Mouse (Mus musculus): Measurements from ENCODE around the gene Gm28308. TPM values are rescaled to one million over a fixed set of nuclear protein-coding genes. Genes with fewer than 3 reads are reported as not detected.

Gm28308 gene
- total RNA-seq, 1 experiment from 2014 or later, result not detected

DNA sequence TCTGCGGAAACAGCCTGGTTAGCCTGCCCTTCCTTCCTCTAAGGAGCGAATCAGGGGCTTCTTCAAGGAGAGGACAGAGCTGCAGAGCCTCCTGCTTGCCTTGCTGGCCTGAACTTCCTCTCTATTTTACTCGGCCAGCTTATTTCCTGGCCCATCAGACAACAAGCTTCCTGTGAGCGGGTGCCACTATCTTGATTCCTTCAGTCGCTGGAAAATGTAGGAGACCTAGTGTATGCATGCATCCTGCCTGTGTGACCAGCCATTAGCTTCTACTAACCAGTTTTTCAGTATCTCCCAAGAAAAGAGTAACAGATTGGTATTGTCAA lies 42.3 kb downstream of the Gm28308 start:
- no peak for ATAC-seq (replicated peaks in 1 of 2; ENCODE audit: insufficient read depth in 1 of 2, low FRiP score in 2 of 2, low TSS enrichment in 1 of 2, low read depth in 1 of 2, poor library complexity in 2 of 2, severe bottlenecking in 2 of 2)

DNA sequence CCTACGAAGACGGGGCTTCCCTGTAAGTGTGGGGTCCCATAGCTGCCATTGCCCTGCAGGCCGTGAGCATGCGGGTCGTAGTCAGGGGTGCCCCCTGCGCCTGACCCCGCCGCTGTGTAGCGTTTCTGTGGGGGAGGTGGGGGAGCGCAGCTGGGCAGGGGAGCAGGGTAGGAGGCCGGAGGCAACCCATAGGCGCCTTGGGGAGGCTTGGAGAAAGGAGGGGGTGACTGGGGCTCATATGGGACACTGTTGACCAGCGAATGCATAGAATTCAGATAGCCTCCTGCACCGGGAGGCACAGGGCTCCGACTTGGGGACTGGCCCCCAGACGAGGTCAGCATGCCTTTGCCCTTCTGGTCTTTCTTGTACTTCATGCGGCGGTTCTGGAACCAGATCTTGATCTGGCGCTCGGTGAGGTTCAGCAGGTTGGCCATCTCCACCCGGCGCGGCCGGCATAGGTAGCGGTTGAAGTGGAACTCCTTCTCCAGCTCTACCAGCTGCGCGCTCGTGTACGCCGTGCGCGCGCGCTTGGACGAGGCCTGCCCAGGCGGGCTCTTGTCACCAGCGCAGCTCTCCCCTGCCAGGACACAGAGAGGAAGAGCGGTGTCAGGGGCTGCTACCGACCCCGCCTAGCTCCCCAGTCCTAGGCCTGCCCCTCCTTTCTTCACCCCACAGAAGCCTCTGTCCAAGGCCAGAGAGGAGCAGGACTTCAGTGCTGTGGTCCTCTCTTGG lies 42.8 kb downstream of the Gm28308 start:
- ATAC-seq (replicated peaks in 1 of 2; ENCODE audit: insufficient read depth in 1 of 2, low FRiP score in 2 of 2, low TSS enrichment in 1 of 2, low read depth in 1 of 2, poor library complexity in 2 of 2, severe bottlenecking in 2 of 2), result no peak

DNA sequence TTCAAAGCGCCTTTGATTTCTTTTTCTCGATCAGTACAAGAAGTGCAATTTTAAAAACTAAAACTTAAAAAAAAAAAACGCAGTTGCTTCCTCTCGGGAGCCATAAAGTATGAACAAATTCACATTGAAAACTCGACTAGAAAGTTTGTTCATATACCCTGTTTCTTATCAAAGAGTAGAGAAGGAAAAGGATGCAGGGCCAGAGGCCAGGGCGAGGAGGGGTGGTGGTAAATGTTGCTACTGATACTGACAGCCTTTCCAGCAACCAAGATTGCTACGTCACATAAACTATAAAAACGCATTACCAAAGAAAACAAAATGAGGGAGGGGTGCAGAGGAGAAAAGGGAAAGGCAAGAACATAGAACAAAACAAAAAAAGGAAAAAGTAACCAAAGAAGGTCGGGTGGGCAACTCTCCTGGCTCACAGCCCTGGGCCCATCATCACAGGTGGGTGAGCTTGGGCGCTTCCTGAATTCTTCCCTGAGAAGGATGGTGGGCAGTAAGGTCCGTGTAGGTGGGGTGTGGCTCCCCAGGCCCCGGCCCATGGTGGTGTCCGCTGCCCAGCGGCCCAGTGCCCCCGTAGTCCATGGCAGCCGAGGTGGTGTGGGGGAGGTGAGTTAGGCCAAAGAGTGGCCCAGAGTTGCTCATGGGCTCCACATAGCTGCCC lies 43.5 kb downstream of the Gm28308 start:
- no peak for ATAC-seq (replicated peaks in 1 of 2; ENCODE audit: insufficient read depth in 1 of 2, low FRiP score in 2 of 2, low TSS enrichment in 1 of 2, low read depth in 1 of 2, poor library complexity in 2 of 2, severe bottlenecking in 2 of 2)

DNA sequence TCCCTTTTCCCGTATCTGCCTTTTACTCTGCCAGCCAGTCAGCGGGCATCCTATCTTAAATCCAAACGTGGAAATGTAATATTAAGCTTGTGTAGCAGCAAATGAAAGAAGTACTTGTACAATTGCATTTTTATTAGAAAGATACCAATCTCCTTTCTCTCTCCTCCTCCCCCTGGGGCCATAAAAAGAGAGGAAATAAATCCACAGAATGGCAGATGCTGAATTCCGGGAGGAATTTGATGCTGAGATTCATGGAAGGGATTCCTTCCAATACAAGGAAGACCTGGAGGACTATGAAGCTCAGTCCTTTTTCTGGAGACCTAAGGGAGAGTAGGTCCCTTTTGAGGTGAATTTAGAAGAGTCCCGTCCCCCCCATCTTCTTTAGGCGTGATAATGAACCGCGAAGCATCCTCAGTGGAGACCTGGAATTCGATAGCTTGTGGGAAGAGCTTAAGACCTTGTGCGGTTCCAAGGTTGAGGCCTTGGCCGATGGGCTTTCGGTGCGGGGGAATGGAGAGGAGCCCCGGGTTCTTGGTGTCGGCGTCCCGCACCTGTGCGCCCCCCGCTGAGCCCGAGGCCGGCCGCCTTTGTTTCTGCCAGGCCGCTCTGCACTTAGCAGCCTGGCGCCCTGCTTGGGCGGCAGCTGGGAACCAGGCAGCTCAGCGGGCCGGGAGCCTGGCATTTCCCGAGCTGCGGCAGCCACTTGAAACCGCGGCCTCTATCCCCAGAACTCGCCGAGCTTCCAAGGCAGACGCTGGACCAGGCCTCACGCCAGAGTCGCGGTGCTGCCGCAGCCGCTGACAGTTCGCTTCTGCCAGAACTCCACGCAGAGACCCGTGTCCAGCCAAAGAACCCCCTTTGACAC lies 44.7 kb downstream of the Gm28308 start:
- no peak for ATAC-seq (replicated peaks in 1 of 2; ENCODE audit: insufficient read depth in 1 of 2, low FRiP score in 2 of 2, low TSS enrichment in 1 of 2, low read depth in 1 of 2, poor library complexity in 2 of 2, severe bottlenecking in 2 of 2)

DNA sequence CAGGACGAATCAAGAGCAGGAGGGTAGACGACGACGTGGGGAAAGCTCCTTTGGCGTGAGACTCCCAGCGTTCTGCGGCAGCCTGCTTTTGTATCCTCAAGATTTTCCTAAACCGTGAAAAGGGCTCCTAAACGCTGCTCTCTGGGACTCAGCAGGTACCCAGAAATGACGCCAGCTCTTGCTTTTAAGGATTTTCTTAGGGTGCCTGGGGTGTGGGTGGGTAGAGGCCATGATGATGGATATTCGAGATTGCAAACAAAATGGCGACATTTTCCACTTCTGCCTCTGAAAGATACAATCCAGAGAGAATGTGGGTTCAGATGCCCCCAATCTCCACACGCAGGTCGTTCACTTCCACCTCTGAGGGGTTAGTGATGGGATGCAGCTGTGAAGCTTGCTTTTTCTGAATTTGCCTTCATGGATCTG lies 45.4 kb downstream of the Gm28308 start:
- no peak for ATAC-seq (replicated peaks in 1 of 2; ENCODE audit: insufficient read depth in 1 of 2, low FRiP score in 2 of 2, low TSS enrichment in 1 of 2, low read depth in 1 of 2, poor library complexity in 2 of 2, severe bottlenecking in 2 of 2)

DNA sequence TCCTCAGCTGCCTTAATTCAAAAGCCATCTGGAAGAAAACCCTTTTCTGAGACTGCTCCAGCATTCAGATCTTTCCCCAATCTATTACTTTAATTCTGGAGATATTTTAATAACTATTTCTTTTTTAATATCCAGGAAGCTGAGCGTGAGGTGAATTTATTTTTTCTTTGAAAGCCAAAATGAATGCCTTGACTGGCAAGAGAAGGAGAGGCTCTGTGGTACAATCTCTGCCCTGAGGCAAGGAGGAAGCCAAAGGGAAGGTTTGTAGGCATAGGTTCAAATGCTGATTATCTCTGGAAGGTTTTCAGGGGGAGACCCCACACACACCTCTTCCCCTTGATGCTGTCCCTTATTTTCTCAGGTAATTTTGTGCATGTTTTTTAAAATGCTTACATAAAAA lies 46.0 kb downstream of the Gm28308 start:
- no peak for ATAC-seq (replicated peaks in 1 of 2; ENCODE audit: insufficient read depth in 1 of 2, low FRiP score in 2 of 2, low TSS enrichment in 1 of 2, low read depth in 1 of 2, poor library complexity in 2 of 2, severe bottlenecking in 2 of 2)

DNA sequence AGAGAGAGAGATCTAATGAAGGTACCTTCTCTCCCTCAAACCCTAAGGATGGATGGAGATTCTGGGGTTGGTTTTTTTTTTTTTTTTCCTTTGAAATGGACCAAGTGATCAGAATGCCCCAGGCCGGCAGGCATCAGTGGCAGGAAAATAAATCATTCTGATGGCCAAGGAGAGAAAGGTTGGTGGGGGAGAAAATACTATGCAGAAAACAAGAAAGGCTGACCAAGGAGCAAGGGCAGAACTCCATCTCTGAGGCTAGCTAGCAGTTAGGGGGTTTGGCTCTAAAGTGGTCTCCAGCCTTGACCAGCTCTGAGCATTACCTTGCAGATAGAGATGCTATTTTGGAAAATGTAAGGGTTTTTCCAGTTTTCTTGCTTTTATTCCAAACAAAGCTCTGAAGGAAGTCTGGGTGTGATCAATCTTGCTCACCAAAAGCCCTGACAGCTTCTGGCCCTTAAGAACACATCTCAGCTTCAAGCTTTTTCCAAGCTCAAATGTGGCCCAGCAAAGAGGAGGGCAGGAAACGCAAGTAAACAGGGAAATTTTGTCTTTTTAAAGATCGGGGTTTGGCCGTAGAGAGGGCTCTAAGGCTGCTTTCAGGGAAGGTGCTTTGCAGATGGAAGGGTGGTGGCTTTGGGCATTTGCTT lies 46.6 kb downstream of the Gm28308 start:
- ATAC-seq (replicated peaks in 1 of 2; ENCODE audit: insufficient read depth in 1 of 2, low FRiP score in 2 of 2, low TSS enrichment in 1 of 2, low read depth in 1 of 2, poor library complexity in 2 of 2, severe bottlenecking in 2 of 2), result no peak

DNA sequence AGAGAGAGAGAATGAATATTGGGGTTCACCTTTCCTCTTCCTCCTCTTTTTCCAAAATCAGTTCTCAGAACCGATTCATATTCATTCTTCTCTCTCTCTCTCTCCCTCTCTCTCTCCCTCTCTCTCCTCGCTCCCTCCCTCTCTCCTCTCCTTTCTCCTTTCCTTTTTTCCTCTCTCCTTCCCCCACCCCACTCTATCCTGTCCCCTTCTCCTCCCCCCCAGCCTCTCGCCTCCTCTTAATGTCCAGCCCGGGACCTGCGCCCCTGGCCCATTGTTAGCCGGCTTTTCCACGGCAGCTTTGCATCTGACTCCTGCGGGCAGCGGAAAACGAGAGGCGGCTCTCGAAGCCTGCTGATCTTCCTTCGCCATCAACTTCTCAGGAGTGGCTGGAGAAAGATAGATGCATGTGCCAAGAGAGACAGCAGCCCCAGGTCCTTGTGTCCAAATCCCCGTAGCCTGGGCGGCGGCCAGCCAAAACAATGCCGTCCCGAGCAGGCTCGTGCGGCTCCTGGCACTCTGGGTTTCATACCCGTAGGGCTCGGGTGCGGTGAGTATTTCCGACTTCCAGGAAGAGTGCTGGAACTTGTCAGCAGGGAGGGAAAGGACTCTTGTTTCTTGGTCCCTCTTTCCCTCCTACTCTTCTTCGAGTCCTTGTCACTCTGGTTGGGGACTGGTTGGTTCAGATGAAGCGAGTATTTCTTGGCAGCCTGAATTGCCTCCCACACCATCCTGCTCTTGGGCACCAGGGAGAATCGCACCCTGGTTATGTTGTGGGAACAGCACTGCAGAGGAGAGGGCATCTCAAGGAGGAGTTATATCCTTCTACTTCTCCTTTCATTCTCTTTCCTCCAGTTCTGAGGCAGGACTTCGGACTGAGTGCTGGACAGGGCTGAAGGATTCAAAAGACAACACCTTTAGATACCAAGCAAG lies 47.4 kb downstream of the Gm28308 start:
- ATAC-seq (replicated peaks in 1 of 2; ENCODE audit: insufficient read depth in 1 of 2, low FRiP score in 2 of 2, low TSS enrichment in 1 of 2, low read depth in 1 of 2, poor library complexity in 2 of 2, severe bottlenecking in 2 of 2), result no peak

DNA sequence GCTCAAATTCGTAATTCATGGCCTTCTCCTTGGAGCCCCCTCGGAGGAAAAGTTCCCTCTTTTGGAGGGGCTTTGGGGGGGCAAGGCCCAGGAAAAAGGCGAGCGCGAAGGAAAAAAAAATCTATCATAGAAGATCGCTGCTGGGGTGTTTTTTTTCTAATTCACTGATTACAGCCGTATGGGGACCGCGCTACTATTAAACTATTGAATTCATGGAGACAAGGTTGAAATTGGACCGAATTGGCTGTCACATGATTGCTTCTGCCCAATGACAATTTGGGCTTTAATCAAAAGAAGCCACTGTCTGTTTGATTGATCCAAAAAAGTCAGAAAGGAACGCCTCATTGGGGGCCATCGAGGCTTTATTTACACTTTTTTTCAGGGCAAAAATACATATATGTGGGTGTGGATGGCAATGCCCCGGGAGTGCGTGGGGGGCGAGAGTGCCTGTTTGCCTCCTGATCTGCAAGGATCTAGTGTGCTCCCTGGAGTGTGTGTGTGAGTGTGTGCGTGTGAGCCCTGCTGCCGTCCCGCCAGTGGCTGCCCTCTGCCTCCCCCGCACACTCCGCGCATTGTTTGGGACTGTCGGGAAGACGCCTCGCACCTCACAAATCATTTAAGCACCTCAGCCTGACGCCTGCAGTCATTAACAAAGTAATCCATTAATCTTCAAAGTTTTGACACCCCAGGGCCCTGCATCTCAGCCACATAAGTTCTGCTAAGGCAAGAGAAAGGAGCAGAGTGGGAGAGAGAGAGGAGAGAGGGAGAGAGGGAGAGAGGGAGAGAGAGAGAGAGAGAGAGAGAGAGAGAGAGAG lies 48.3 kb downstream of the Gm28308 start, which contains the start of gene Hoxa2:
Gene Hoxa2, minus strand, starts transcription at position 206 of the 815 bp plus-strand sequence.
- no peak for ATAC-seq (replicated peaks in 1 of 2; ENCODE audit: insufficient read depth in 1 of 2, low FRiP score in 2 of 2, low TSS enrichment in 1 of 2, low read depth in 1 of 2, poor library complexity in 2 of 2, severe bottlenecking in 2 of 2)

DNA sequence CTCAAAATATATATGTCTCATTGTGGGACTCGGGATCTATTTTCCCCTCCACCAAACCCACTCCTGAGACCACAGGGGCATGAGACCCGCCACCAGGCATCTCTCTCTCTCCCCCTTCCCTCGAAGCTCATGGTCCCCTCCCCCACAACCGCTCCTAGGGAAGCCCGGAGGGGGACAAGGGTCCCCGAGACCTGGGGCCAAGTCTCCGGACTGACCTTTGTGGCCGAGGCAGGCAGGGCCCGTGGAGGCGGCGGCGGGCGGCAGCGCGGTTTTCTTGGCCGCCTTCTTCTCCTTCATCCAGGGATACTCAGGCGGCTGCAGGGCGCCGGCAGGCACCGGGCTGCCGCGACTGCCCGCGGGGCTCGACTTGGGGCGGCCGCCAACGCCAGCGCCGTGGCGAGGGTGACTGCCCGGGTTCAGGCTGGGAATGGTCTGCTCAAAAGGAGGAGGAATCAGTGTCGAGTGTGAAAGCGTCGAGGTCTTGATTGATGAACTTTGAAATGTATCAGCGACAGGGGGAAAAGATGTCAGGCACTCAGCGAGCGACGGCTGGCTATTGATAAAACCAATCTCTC lies 49.0 kb downstream of the Gm28308 start:
- no peak for ATAC-seq (replicated peaks in 1 of 2; ENCODE audit: insufficient read depth in 1 of 2, low FRiP score in 2 of 2, low TSS enrichment in 1 of 2, low read depth in 1 of 2, poor library complexity in 2 of 2, severe bottlenecking in 2 of 2)

DNA sequence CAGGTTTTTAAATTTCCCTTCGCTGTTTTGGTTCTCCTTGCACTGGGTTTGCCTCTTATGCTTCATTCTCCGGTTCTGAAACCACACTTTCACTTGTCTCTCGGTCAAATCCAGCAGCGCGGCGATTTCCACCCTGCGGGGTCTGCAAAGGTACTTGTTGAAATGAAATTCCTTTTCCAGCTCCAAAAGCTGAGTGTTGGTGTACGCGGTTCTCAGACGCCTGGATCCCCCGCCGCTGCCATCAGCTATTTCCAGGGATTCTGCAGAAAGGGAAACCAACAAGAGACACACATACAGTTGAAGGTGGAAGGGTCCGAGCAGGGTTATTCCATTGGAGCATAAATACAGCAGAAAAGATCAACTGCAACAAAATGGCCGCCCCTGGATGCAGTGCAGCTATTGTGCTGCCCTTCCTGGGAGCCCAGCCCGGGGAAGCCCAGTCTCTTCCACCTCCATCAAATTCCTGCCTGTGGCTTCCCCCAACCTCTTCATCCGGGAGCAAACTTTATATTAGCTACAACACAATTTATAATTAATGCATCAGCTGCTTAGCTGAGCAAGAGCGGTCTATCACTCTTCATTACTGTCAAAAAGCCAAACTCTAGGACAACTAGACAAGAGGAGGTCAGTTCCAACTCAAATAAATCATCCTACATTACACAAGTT lies 49.6 kb downstream of the Gm28308 start:
- no peak for ATAC-seq (replicated peaks in 1 of 2; ENCODE audit: insufficient read depth in 1 of 2, low FRiP score in 2 of 2, low TSS enrichment in 1 of 2, low read depth in 1 of 2, poor library complexity in 2 of 2, severe bottlenecking in 2 of 2)

DNA sequence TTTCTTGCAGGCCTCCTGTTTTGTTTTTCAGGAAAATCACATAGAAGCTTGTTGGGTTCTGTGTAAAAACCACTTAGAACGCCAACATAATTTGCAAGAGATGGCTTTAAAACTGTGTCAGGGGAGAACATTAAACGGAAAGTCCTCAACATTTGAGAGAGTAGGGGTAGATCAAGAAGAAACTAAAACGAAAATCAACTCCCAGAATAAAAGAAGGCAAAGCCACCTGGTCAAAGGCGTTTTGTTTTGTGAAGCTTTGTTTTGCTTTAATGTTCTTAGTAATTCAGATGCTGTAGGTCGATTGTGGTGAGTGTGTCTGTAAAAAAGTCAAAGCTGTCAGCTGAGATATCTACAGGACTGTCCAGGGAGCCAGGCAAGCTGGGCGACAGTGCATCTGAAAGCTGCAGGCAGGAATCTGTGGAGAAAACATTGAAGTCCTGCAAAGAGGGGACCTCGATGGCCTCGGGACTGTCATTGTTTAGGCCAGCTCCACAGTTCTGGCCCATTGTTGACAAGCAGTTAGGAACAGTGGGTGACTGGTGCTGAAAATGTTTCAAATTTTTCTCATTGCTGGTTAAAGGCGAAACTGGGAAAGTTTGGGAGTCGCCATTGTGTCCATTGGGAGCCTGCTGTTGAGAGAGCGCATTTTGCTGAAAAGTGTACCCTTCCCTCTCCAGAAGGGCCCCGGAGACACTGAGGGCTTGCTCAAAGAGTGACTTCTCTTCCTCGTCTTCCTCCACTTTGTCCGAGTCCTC lies 50.4 kb downstream of the Gm28308 start:
- ATAC-seq (replicated peaks in 1 of 2; ENCODE audit: insufficient read depth in 1 of 2, low FRiP score in 2 of 2, low TSS enrichment in 1 of 2, low read depth in 1 of 2, poor library complexity in 2 of 2, severe bottlenecking in 2 of 2), result no peak

DNA sequence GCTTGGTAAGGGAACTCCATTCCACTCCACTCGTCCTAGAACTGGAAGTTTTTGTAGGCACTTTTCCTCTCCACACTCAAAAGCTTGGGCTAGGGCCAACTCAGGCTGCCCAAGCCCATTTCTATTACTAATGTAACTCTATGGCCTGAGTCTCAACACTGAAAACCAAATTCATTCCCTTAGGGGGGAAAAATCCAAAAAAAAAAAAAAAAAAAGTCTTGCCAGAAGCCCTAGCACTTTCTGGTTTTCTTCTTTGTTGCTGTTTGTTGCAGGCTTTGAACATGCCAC lies 51.1 kb downstream of the Gm28308 start:
- ATAC-seq (replicated peaks in 1 of 2; ENCODE audit: insufficient read depth in 1 of 2, low FRiP score in 2 of 2, low TSS enrichment in 1 of 2, low read depth in 1 of 2, poor library complexity in 2 of 2, severe bottlenecking in 2 of 2), result no peak

DNA sequence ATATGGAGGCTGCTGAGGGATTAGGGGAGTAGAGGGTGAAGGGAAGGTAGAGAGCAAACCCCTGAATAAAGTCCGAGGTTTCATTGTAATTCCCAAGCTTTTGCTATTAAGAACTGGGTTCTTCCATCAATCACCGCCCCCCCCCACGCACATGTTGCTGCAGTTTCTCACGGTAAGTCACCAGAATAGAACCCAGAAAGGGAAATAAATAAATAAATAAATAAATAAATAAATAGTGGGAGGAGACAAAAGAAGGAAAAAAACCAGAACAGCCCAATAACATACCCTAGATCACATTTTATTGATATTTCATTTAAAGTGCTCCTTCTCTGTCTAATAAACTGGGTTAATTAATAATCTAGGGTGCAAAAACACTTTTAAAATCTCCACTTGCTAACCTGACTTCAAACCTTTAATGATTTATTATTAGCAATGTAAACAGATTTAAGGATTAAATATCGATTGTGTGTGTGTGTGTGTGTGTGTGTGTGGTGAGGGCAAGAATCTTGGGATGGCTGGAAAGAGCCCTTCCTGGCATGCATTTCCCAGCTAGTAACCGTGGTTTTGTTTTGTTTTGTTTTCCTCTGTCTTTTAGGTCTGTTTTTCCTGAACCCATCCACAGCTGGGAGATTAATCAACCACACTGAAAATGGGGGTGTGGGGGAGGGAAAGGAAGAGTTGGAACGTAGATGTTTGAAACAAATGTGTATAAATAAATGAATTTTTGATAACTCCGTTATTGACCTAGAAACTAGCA lies 51.6 kb downstream of the Gm28308 start:
- no peak for ATAC-seq (replicated peaks in 1 of 2; ENCODE audit: insufficient read depth in 1 of 2, low FRiP score in 2 of 2, low TSS enrichment in 1 of 2, low read depth in 1 of 2, poor library complexity in 2 of 2, severe bottlenecking in 2 of 2)
